In genomic region chr7:139270738-139271137, GRCm38 (mm10) we compare ENCODE assay signal across 31 mouse cellular contexts. TPM values are rescaled to one million over a fixed set of nuclear protein-coding genes. Genes with fewer than 3 reads are reported as not detected.
"Had no signal": no experiment of that assay in that cellular context is flagged by ENCODE, and none has a peak within 500 bp of the region (broad histone marks: within the 10 kb centered on the region; RNA-seq: fewer than 3 reads in every experiment).

No protein-coding gene starts in this region.

- H3K4me3 ChIP-seq: heart, embryonic 10.5 days; heart, embryonic 12.5 days; heart, embryonic 13.5 days; heart, embryonic 15.5 days; hindbrain, embryonic 10.5 days; hindbrain, embryonic 12.5 days; hindbrain, embryonic 13.5 days; hindbrain, embryonic 15.5 days; intestine, embryonic 15.5 days; kidney, embryonic 15.5 days; layer of hippocampus, adult 2 months had no signal

- H3K27ac ChIP-seq: hindbrain, embryonic 10.5 days; hindbrain, embryonic 12.5 days; hindbrain, embryonic 13.5 days; hindbrain, embryonic 14.5 days; hindbrain, embryonic 15.5 days; hindbrain, postnatal 0 days; kidney, embryonic 15.5 days; kidney, postnatal 0 days had no signal

- DNase-seq: heart, postnatal 10 days; heart, postnatal 14 days; heart, postnatal 36 days; heart, postnatal 4 days; kidney, adult 11 months; kidney, adult 18-20 months; kidney, adult 2 months; kidney, adult 8-10 months; kidney, adult 9 months; kidney, postnatal 10 days; kidney, postnatal 14 days; kidney, postnatal 25 days; kidney, postnatal 36 days; kidney, postnatal 4 days; layer of hippocampus, adult 9-11 months; layer of hippocampus, postnatal 36 days had no signal

RNA-seq across cellular contexts. Expression of gene Stk32c, which starts 57.6 kb away (rescaled TPM):
- total RNA-seq: hematopoietic stem cell, adult 5-6 weeks had no signal
